Mouse (Mus musculus) testis, adult 2 months (tissue): ENCODE results near the gene Tmem189. TPM values are rescaled to one million over a fixed set of nuclear protein-coding genes. Genes with fewer than 3 reads are reported as not detected.

ENCODE experiments used
- H3K27ac ChIP-seq: fragments of 200-500 bp; 2 replicates; pipeline ENCODE4 v1.5.1; 2012; ENCODE audit warnings: low read depth, low read length; ENCODE audit not compliant: control insufficient read depth, insufficient read depth
- H3K27me3 ChIP-seq: fragments of 200-500 bp; 2 replicates; pipeline ENCODE4 v1.6.1; 2012; ENCODE audit warnings: mild to moderate bottlenecking, low read length, moderate library complexity; ENCODE audit not compliant: control insufficient read depth, insufficient read depth
- H3K36me3 ChIP-seq: fragments of 200-500 bp; 2 replicates; pipeline ENCODE4 v1.6.1; 2012; ENCODE audit warnings: mild to moderate bottlenecking, low read length; ENCODE audit not compliant: control insufficient read depth, insufficient read depth
- H3K4me1 ChIP-seq: fragments of 200-500 bp; 2 replicates; pipeline ENCODE4 v1.6.1; 2012; ENCODE audit warnings: low read length; ENCODE audit not compliant: control insufficient read depth, insufficient read depth
- H3K4me3 ChIP-seq: fragments of 200-500 bp; 2 replicates; pipeline ENCODE4 v1.5.1; 2012; ENCODE audit warnings: low read depth, mild to moderate bottlenecking, low read length, moderate library complexity, mixed read lengths; ENCODE audit not compliant: control insufficient read depth
- CTCF ChIP-seq: fragments of 200-500 bp; IDR thresholded peaks from 2 replicates; pipeline ENCODE4 v1.5.1; 2012; ENCODE audit warnings: low read depth, mild to moderate bottlenecking, inconsistent platforms, low read length, moderate library complexity; ENCODE audit not compliant: control insufficient read depth, insufficient read depth, insufficient replicate concordance
- POLR2A ChIP-seq: fragments of 200-500 bp; IDR thresholded peaks from 2 replicates; pipeline ENCODE4 v1.6.1; 2012; ENCODE audit warnings: low read depth, mild to moderate bottlenecking, inconsistent platforms, low read length, moderate library complexity; ENCODE audit not compliant: control insufficient read depth
- polyA plus RNA-seq: library from polyadenylated mRNA; depleted of rRNA; stranded (reverse); fragments of >200 nt; gene quantifications from 2 replicates; pipeline ENCODE4 v1.2.3, GENCODE M21; 2012; rRNA removed

Tmem189 gene
- polyA plus RNA-seq, result 97.4 and 99.8 TPM in 2 replicates

DNA sequence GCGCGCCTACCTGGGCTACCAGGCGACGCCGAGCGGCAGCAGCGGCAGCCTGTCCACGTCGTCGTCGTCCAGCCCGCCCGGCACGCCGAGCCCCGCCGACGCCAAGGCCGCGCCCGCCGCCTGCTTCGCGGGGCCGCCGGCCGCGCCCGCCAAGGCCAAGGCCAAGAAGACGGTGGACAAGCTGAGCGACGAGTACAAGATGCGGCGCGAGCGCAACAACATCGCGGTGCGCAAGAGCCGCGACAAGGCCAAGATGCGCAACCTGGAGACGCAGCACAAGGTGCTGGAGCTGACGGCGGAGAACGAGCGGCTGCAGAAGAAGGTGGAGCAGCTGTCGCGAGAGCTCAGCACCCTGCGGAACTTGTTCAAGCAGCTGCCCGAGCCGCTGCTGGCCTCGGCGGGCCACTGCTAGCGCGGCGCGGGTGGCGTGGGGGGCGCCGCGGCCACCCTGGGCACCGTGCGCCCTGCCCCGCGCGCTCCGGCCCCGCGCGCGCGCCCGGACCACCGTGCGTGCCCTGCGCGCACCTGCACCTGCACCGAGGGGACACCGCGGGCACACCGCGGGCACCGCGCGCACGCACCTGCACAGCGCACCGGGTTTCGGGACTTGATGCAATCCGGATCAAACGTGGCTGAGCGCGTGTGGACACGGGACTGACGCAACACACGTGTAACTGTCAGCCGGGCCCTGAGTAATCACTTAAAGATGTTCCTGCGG, at the start of gene Tmem189:
Gene Tmem189 (minus strand): TSS at position 322 of the 718 bp plus-strand sequence.
- Histone ChIP-seq H3K4me3 (peak within 1 kb of the TSS; percentile 88), H3K27me3 (no peaks in the 10 kb centered on the region), H3K36me3 (no peaks in the 10 kb centered on the region), H3K4me1 (peaks cover 14% of the 10 kb centered on the region), H3K27ac (peak within 1 kb of the TSS; percentile 46)
- TF ChIP-seq POLR2A (no peak), CTCF (no peak)

DNA sequence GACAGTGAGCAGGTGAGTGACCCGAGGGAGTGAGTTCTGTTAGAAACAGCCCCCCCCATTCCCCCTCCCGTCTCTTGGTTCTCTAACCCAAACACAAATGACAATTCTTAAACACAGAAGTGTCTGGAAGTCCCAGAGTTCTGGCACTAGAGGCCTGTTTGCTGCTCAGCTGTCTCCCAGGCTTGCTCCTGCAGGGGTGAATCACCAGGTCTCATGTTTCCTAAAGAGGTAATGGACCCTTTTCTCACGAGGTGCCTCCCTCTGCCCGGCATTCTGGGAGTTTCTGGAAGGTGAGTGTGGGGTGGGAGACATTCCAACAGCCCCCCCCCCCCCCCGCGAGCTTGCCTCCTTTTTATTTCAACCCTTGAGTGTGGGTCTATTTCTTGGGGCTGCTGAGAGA, 49.4 kb upstream of the Tmem189 start:
- Histone ChIP-seq H3K27ac (no peak overlapping the region), H3K36me3 (no peaks in the 10 kb centered on the region), H3K4me1 (no peaks in the 10 kb centered on the region), H3K4me3 (no peak overlapping the region), H3K27me3 (no peaks in the 10 kb centered on the region)
- TF ChIP-seq POLR2A (no peak), CTCF (no peak)

DNA sequence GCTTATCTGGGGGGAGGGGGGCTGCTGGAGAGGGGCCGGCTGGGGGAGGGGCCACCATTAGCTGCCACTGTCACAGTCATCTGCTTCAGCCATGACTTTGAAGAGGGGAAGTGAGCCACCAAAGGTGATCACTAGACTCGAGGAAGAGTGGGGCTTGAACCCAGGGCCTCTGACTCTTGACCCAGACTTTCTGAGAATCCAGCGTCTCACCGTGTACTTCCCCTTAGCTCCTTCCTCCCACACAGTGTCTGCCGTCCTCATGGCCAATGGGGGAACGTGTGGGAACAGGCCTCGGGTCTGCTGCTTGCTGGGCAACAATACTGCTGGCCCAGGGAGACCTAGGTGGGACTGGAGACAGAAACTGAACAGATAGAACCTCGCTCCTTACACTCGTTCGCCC, 45.2 kb upstream of the Tmem189 start:
- no peak for TF ChIP-seq CTCF
- TF ChIP-seq POLR2A, result no peak
- Histone ChIP-seq H3K4me3 (no peak overlapping the region), H3K27ac (no peak overlapping the region), H3K36me3 (no peaks in the 10 kb centered on the region), H3K4me1 (no peaks in the 10 kb centered on the region), H3K27me3 (no peaks in the 10 kb centered on the region)

DNA sequence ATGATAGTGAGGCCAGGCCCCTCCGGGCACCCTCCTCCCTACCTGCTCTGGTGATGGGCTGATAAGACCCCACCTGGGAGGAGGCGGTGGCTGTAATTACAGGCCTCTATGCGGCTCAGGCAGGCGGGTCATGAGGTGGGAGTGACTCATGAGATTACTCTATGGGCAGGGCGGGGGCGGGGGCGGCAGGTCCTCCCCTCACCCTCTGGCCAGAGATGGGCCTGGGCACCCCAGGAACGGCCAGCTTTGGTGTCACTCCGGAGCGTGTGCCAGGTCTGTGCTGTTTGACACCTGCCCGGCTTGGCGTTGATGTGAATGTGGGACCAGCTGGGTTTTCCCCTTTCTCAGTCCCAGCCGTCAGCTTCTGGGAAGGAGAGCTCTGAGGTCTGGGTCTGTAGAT, 41.5 kb upstream of the Tmem189 start:
- Histone ChIP-seq H3K4me1 (no peaks in the 10 kb centered on the region; the same call in 1 of the 2 replicates), H3K27ac (no peak overlapping the region), H3K36me3 (no peaks in the 10 kb centered on the region), H3K4me3 (no peak overlapping the region), H3K27me3 (no peaks in the 10 kb centered on the region)
- TF ChIP-seq POLR2A (no peak), CTCF (no peak)

DNA sequence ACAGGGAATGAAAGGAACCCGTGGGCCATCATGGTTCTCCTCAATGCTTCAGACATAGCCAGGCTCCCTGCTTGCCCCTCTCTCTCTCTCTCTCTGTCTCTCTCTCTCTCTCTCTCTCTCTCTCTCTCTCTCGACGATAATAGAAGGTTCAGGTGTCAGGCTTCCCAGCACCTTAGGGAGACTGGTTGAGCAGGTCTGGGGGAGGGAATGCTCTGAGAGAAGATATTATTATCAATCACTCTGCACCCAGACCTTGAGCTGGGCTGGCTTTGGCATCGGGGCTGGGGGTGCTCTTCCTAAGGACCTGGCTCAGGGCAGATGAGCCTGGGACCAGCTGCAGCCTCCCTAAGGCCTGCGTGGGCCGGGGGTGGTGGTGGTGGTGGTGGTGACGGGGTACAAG, 40.4 kb upstream of the Tmem189 start:
- H3K4me1 ChIP-seq, result no peaks in the 10 kb centered on the region; the same call in 1 of the 2 replicates
- no peaks in the 10 kb centered on the region for H3K27me3 ChIP-seq
- no peaks in the 10 kb centered on the region for H3K36me3 ChIP-seq
- H3K27ac ChIP-seq, result no peak overlapping the region
- no peak overlapping the region for H3K4me3 ChIP-seq
- TF ChIP-seq POLR2A (no peak), CTCF (no peak)

DNA sequence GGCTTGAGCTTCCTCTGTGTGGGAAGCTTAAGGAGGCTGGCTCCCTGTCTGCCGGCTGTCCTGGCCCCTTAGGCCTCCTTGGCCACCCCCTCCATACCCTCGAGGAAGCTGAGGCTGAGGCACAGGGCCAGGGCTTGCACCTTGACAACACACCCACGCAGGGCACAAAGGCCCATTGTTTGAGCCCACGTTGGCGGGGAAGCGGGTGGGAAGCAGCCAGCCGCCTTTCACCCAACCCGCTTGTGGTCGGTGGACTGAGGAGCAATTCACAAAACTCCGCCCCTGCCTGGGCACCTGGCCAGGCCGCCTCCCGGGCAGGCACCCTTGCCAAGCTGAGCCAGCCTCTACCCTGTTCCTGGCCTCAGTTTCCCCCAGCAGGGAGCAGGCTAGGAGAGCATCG, 37.5 kb upstream of the Tmem189 start:
- no peak for TF ChIP-seq POLR2A
- TF ChIP-seq CTCF, result no peak
- peaks cover 7% of the 10 kb centered on the region for H3K4me1 ChIP-seq
- no peak overlapping the region for H3K27ac ChIP-seq
- H3K27me3 ChIP-seq, result no peaks in the 10 kb centered on the region
- no peak overlapping the region for H3K4me3 ChIP-seq
- no peaks in the 10 kb centered on the region for H3K36me3 ChIP-seq

DNA sequence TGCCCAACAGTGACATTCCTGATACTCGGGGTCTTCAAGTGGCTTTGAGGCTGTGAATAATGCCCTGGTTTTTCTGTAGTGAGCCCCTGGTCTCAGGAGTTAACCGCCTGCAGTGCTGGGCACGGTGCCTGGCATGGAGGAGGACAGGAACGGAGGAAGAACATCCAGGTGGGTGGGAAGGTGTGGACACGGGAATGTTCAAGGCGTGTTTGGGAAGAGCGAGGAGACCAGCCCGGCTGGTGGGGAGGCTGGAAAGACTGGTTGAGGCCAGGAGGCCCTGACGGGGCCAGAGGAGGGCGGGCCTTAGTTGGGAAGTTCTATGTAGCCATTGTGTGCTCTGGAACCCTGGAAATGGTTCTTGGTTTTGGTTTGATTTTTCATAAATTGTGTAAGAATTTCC, 36.3 kb upstream of the Tmem189 start:
- Histone ChIP-seq H3K36me3 (no peaks in the 10 kb centered on the region), H3K4me1 (peaks cover 16% of the 10 kb centered on the region), H3K4me3 (no peak overlapping the region), H3K27me3 (no peaks in the 10 kb centered on the region), H3K27ac (no peak overlapping the region)
- TF ChIP-seq POLR2A (no peak), CTCF (no peak)

GRCm38 (mm10) chr2:167723589-167724206, 34.1 kb upstream of the Tmem189 start:
- H3K4me3 ChIP-seq, result no peak overlapping the region
- H3K4me1 ChIP-seq, result peaks cover 16% of the 10 kb centered on the region
- no peak for TF ChIP-seq POLR2A
- no peak for TF ChIP-seq CTCF
- H3K36me3 ChIP-seq, result no peaks in the 10 kb centered on the region
- H3K27me3 ChIP-seq, result no peaks in the 10 kb centered on the region
- no peak overlapping the region for H3K27ac ChIP-seq
